Mouse (Mus musculus): Measurements from ENCODE around the gene Ebi3. TPM values are rescaled to one million over a fixed set of nuclear protein-coding genes. Genes with fewer than 3 reads are reported as not detected.

The Ebi3 gene
- polyA plus RNA-seq, 1 experiment: not detected

DNA sequence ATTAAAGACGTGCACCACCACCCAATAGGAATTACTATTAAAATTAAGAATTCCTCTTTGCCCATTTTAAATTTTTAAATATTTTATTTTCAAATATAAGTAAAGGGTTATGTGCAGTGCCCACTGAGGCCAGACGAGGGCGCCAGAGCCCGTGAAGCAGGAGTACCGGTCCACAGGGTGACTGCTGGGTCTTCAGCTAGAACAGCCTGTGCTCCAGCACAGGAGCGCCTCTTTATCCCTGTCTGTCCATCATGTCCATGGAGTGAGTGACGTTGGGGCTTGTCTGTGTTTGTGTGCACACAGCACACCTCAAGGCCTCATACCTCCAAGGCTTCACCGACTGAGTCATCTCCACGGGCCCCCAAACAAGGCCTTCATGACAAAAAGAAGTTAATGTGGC is 4.7 kb downstream of the Ebi3 start:
- H3K27ac ChIP-seq (ENCODE audit: insufficient read depth, low read length): no peak overlapping the region
- peaks cover 5% of the 10 kb centered on the region; the same call in 1 of the 2 replicates for H3K4me1 ChIP-seq (ENCODE audit: control insufficient read depth, insufficient read depth, low read length)
- TF ChIP-seq POLR2A (IDR thresholded peaks at IDR 0.05; ENCODE audit: low read depth, low read length): peak; percentile 21; the same call in 1 of the 2 replicates
- TF ChIP-seq CTCF (IDR thresholded peaks at IDR 0.05; ENCODE audit: borderline replicate concordance, insufficient read depth, low read length): peak; percentile 85
- no peak overlapping the region for H3K4me3 ChIP-seq (ENCODE audit: insufficient read depth, low read length)

GRCm38 (mm10) chr17:55957726-55958583 is 5.5 kb downstream of the Ebi3 start:
- TF ChIP-seq CTCF (IDR thresholded peaks at IDR 0.05; ENCODE audit: borderline replicate concordance, insufficient read depth, low read length) (no peak), POLR2A (IDR thresholded peaks at IDR 0.05; ENCODE audit: low read depth, low read length) (no peak)
- Histone ChIP-seq H3K4me1 (ENCODE audit: control insufficient read depth, insufficient read depth, low read length) (peaks cover 5% of the 10 kb centered on the region; the same call in 1 of the 2 replicates), H3K4me3 (ENCODE audit: insufficient read depth, low read length) (peak overlapping the region; percentile 49), H3K27ac (ENCODE audit: insufficient read depth, low read length) (no peak overlapping the region)

GRCm38 (mm10) chr17:55958584-55958886 is 6.1 kb downstream of the Ebi3 start:
- Histone ChIP-seq H3K4me3 (ENCODE audit: insufficient read depth, low read length) (peak overlapping the region; percentile 49), H3K27ac (ENCODE audit: insufficient read depth, low read length) (no peak overlapping the region)
- TF ChIP-seq CTCF (IDR thresholded peaks at IDR 0.05; ENCODE audit: borderline replicate concordance, insufficient read depth, low read length): no peak
- no peak; the same call in 1 of the 2 replicates for TF ChIP-seq POLR2A (IDR thresholded peaks at IDR 0.05; ENCODE audit: low read depth, low read length)

DNA sequence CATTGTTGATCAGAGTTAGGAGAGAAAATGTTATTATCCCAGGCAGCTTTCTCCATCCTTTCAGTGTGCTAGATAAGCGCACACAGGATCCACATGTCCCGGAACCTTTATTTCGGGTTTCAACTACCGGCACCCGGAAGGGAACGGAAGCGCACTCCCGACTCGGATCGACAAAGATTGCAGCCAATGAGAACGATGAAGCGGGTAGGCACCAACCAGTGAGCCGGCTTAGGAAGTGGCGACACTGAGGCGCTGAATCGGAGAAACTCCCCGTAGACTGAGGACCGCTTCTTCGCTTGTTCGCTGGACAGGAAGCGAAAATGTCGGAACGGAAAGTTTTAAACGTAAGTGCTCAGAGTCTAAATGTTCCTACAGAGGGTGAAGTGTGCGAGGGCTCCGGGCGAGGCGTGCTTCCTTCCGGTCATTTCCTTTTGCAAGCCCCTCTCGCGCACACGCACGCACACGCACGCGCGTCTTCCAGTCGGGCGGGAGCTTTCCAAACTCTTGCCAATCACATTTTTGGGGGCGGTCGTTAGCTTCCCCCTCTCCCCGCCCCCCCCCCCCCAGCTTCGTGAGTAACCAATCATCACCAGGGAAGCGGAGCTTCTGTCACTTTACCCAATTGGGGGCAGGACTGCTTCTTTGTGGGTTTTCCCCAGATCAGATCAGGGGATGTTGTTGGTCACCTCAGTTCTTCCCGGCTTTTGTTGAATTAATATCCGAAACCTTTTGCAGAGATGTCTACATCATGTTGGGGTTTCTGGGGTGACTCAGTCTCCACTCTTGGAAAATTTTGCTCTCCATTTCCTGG is 6.7 kb downstream of the Ebi3 start, which contains the start of gene Yju2:
Gene Yju2, plus strand, starts transcription at position 182 of the 811 bp plus-strand sequence.
- TF ChIP-seq POLR2A (IDR thresholded peaks at IDR 0.05; ENCODE audit: low read depth, low read length) (peak; percentile 63), CTCF (IDR thresholded peaks at IDR 0.05; ENCODE audit: borderline replicate concordance, insufficient read depth, low read length) (no peak)
- peak within 1 kb of the TSS; percentile 58 for H3K4me3 ChIP-seq (ENCODE audit: insufficient read depth, low read length)
- H3K4me1 ChIP-seq (ENCODE audit: control insufficient read depth, insufficient read depth, low read length): peaks cover 5% of the 10 kb centered on the region; the same call in 1 of the 2 replicates
- peak within 1 kb of the TSS; percentile 92 for H3K27ac ChIP-seq (ENCODE audit: insufficient read depth, low read length)

More at GRCm38 (mm10) chr17:55958584-55958886, 6.1 kb downstream of the Ebi3 start:
- H3K4me1 ChIP-seq (ENCODE audit: control insufficient read depth, insufficient read depth, low read length): peaks cover 5% of the 10 kb centered on the region; the same call in 1 of the 2 replicates

GRCm38 (mm10) chr17:55959946-55960740 is 7.7 kb downstream of the Ebi3 start:
- Histone ChIP-seq H3K4me3 (ENCODE audit: insufficient read depth, low read length) (peak overlapping the region; percentile 44), H3K4me1 (ENCODE audit: control insufficient read depth, insufficient read depth, low read length) (peaks cover 5% of the 10 kb centered on the region; the same call in 1 of the 2 replicates), H3K27ac (ENCODE audit: insufficient read depth, low read length) (no peak overlapping the region; the same call in 1 of the 2 replicates)
- TF ChIP-seq POLR2A (IDR thresholded peaks at IDR 0.05; ENCODE audit: low read depth, low read length): no peak
- TF ChIP-seq CTCF (IDR thresholded peaks at IDR 0.05; ENCODE audit: borderline replicate concordance, insufficient read depth, low read length): no peak

- TF ChIP-seq CTCF (IDR thresholded peaks at IDR 0.05; ENCODE audit: borderline replicate concordance, insufficient read depth, low read length) (no peak), POLR2A (IDR thresholded peaks at IDR 0.05; ENCODE audit: low read depth, low read length) (no peak)
- Histone ChIP-seq H3K4me3 (ENCODE audit: insufficient read depth, low read length) (no peak overlapping the region), H3K4me1 (ENCODE audit: control insufficient read depth, insufficient read depth, low read length) (peaks cover 5% of the 10 kb centered on the region; the same call in 1 of the 2 replicates), H3K27ac (ENCODE audit: insufficient read depth, low read length) (no peak overlapping the region)
Observed at GRCm38 (mm10) chr17:55960791-55961190, 8.4 kb downstream of the Ebi3 start.

DNA sequence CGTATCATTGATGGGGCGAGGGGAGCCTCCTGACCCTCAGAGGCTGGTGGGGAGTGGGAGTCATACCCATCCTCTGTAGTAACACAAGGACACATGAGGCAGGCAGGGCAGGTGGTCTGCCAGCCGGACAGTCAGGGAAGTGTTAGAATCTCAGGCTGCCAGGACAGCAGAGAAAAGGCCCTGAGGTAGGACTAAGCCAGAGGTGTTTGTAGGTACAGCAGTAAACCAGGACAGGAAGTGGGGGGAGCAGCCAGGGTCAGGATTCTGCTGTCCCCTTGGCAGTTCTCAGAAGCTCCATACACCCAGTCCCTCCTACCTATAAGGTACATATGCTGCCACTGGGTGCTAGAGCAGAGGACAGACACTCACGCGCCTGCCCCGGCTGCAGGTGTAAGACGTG is 9.2 kb downstream of the Ebi3 start:
- no peak for TF ChIP-seq POLR2A (IDR thresholded peaks at IDR 0.05; ENCODE audit: low read depth, low read length)
- no peak for TF ChIP-seq CTCF (IDR thresholded peaks at IDR 0.05; ENCODE audit: borderline replicate concordance, insufficient read depth, low read length)
- H3K4me3 ChIP-seq (ENCODE audit: insufficient read depth, low read length): no peak overlapping the region
- no peak overlapping the region for H3K27ac ChIP-seq (ENCODE audit: insufficient read depth, low read length)
- H3K4me1 ChIP-seq (ENCODE audit: control insufficient read depth, insufficient read depth, low read length): peaks cover 5% of the 10 kb centered on the region; the same call in 1 of the 2 replicates

- Histone ChIP-seq H3K4me1 (ENCODE audit: control insufficient read depth, insufficient read depth, low read length) (peaks cover 5% of the 10 kb centered on the region; the same call in 1 of the 2 replicates), H3K27ac (ENCODE audit: insufficient read depth, low read length) (no peak overlapping the region), H3K4me3 (ENCODE audit: insufficient read depth, low read length) (no peak overlapping the region)
- TF ChIP-seq CTCF (IDR thresholded peaks at IDR 0.05; ENCODE audit: borderline replicate concordance, insufficient read depth, low read length) (no peak), POLR2A (IDR thresholded peaks at IDR 0.05; ENCODE audit: low read depth, low read length) (no peak)
Observed at GRCm38 (mm10) chr17:55963171-55963570, 10.7 kb downstream of the Ebi3 start.

DNA sequence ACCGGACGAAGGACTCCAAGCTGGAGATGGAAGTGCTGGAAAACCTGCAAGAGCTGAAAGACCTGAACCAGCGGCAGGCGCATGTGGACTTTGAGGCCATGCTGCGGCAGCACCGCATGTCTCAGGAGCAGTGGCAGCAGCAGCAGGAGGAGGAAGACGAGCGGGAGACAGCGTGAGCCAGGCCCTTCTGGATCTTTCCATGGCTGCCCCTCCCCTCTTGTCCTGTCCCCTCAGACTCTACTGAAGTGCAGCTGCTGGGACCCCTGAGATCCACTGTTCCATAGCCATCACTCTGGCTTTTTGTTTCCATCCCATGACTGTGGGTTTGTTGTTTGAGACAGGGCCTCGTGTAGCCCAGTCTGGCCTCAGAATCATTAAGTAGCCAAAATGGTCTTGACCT is 12.1 kb downstream of the Ebi3 start:
- Histone ChIP-seq H3K27ac (ENCODE audit: insufficient read depth, low read length) (no peak overlapping the region), H3K4me1 (ENCODE audit: control insufficient read depth, insufficient read depth, low read length) (peaks cover 5% of the 10 kb centered on the region; the same call in 1 of the 2 replicates), H3K4me3 (ENCODE audit: insufficient read depth, low read length) (no peak overlapping the region)
- no peak for TF ChIP-seq CTCF (IDR thresholded peaks at IDR 0.05; ENCODE audit: borderline replicate concordance, insufficient read depth, low read length)
- no peak for TF ChIP-seq POLR2A (IDR thresholded peaks at IDR 0.05; ENCODE audit: low read depth, low read length)
